Mouse (Mus musculus): ENCODE data around the gene Theg.

DNA sequence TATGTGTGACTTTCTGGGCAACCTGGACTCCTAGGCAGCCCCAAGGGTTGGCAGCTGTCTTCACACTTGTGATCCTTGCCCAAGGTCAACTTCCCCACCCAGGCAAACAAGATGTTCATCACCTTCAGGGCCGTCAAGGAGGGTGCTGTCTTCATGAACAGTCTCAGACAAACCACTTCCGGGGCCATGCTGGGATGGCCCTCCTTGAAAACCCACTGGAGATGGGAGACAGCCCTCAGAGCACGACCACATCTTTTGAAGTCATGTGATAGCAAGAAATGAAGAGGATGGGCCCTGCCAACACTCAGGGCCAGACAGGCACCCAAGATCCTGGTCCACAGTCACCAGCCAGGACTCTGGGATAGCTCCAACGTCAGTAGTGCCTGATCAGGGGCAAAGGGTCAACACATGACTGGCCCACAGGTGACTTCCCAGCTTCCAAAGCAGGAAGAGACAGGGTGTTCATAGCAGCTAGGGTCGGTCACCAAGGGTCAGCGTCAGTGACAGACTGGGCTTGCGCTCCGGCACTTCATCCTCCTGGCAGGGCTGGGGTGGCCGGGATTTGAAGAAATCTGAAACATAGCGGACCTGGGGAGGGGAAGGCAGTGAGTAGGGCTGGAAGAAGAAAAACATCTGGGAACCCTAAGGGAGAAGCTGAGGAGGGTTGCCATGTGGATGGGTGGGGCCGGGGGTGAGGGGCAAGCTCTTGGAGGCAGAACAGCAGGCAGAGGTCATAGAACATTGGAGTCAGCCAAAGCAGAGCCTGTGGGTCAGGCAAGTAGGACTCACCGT is 60.3 kb downstream of the Theg start:
- TF ChIP-seq CTCF (IDR thresholded peaks at IDR 0.05; ENCODE audit: low read depth) (no peak), EP300 (IDR thresholded peaks at IDR 0.05; ENCODE audit: low read depth) (no peak)

All from liver, postnatal 0 days (tissue).